Mouse (Mus musculus): ENCODE measurements around the gene Olfr1082. TPM values are rescaled to one million over a fixed set of nuclear protein-coding genes. Genes with fewer than 3 reads are reported as not detected.

The Olfr1082 gene
- not detected for polyA plus RNA-seq (2014; fragmentation: Illumina TruSeq; extraction: RNeasy Lipid Tissue Mini Kit (QIAGEN cat#74804); ENCODE audit: low read depth, low replicate concordance)

DNA sequence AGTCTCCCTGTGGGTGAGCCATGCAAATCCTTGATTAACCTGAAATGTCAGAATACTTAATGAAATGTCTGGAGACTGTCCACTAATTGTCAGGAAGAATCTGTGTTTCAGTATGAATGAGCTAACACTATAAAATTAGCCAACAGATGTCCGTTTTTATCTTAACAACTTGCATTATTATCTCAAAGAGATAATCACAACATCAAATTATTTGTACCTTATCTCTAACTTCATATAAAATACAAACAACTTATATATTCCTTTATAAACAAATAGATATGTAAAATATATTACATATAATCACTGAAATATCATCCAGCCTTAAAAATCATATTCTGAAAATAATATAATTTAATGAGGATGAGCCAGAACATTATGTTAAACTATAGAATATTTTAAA is at the start of gene Olfr1082:
Gene Olfr1082, minus strand, starts transcription at position 101 of the 400 bp plus-strand sequence.

DNA sequence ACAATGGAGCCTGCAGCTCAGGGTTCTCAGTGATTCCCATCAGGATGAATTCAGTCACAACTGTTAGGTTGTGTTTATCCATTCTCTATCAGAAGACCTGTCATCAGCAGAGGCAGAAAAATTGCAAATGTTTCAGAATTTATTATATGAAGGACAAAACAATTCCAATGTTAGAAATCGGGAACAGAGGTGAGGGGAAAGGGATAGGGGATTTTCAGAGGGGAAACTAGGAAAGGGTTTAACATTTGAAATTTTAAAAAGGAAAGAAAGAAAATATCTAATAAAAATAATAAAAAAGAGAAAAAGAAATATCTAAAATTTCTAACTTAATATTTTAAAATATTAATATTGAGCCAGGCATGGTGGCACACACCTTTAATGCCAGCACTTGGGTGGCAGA is 40.9 kb upstream of the Olfr1082 start, which contains the start of gene Olfr1084:
Gene Olfr1084, minus strand, starts transcription at position 101 of the 400 bp plus-strand sequence.

DNA sequence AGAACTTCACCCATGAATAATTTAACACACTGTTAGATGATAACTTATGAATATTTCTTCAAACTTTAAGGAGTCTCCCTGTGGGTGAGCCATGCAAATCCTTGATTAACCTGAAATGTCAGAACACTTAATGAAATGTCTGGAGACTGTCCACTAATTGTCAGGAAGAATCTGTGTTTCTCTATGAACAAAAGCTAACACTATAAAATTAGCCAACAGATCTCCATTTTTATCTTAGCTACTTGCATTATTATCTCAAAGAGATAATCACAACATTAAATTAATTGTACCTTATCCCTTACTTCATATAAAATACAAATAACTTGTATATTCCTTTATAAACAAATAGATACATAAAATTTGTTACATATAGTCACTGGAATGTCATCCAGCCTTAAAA is 40.6 kb downstream of the Olfr1082 start, which contains the start of gene Olfr1080:
Gene Olfr1080, minus strand, starts transcription at position 101 of the 400 bp plus-strand sequence.

Other genes starting within 250 kb of the Olfr1082 start
- gene Olfr1055, start 248.7 kb downstream of the Olfr1082 start, polyA plus RNA-seq (2014; fragmentation: Illumina TruSeq; extraction: RNeasy Lipid Tissue Mini Kit (QIAGEN cat#74804); ENCODE audit: low read depth, low replicate concordance) = not detected
- gene Olfr1056, start 236.5 kb downstream of the Olfr1082 start, polyA plus RNA-seq (2014; fragmentation: Illumina TruSeq; extraction: RNeasy Lipid Tissue Mini Kit (QIAGEN cat#74804); ENCODE audit: low read depth, low replicate concordance) = not detected
- not detected for gene Olfr1057, start 220.6 kb downstream of the Olfr1082 start, polyA plus RNA-seq (2014; fragmentation: Illumina TruSeq; extraction: RNeasy Lipid Tissue Mini Kit (QIAGEN cat#74804); ENCODE audit: low read depth, low replicate concordance)
- not detected for gene Olfr1058, start 210.4 kb downstream of the Olfr1082 start, polyA plus RNA-seq (2014; fragmentation: Illumina TruSeq; extraction: RNeasy Lipid Tissue Mini Kit (QIAGEN cat#74804); ENCODE audit: low read depth, low replicate concordance)
- not detected for gene Olfr1061, start 184.9 kb downstream of the Olfr1082 start, polyA plus RNA-seq (2014; fragmentation: Illumina TruSeq; extraction: RNeasy Lipid Tissue Mini Kit (QIAGEN cat#74804); ENCODE audit: low read depth, low replicate concordance)
- not detected for gene Olfr1062, start 172.2 kb downstream of the Olfr1082 start, polyA plus RNA-seq (2014; fragmentation: Illumina TruSeq; extraction: RNeasy Lipid Tissue Mini Kit (QIAGEN cat#74804); ENCODE audit: low read depth, low replicate concordance)
- gene Olfr1065, start 148.4 kb downstream of the Olfr1082 start, polyA plus RNA-seq (2014; fragmentation: Illumina TruSeq; extraction: RNeasy Lipid Tissue Mini Kit (QIAGEN cat#74804); ENCODE audit: low read depth, low replicate concordance) = not detected
- not detected for gene Olfr1066, start 142.7 kb downstream of the Olfr1082 start, polyA plus RNA-seq (2014; fragmentation: Illumina TruSeq; extraction: RNeasy Lipid Tissue Mini Kit (QIAGEN cat#74804); ENCODE audit: low read depth, low replicate concordance)
- gene Olfr228, start 111.6 kb downstream of the Olfr1082 start, polyA plus RNA-seq (2014; fragmentation: Illumina TruSeq; extraction: RNeasy Lipid Tissue Mini Kit (QIAGEN cat#74804); ENCODE audit: low read depth, low replicate concordance) = not detected
- not detected for gene Olfr1076, start 90.5 kb downstream of the Olfr1082 start, polyA plus RNA-seq (2014; fragmentation: Illumina TruSeq; extraction: RNeasy Lipid Tissue Mini Kit (QIAGEN cat#74804); ENCODE audit: low read depth, low replicate concordance)
- not detected for gene Olfr1079, start 56.5 kb downstream of the Olfr1082 start, polyA plus RNA-seq (2014; fragmentation: Illumina TruSeq; extraction: RNeasy Lipid Tissue Mini Kit (QIAGEN cat#74804); ENCODE audit: low read depth, low replicate concordance)
- not detected for gene Olfr1080, start 40.7 kb downstream of the Olfr1082 start, polyA plus RNA-seq (2014; fragmentation: Illumina TruSeq; extraction: RNeasy Lipid Tissue Mini Kit (QIAGEN cat#74804); ENCODE audit: low read depth, low replicate concordance)
- not detected for gene Olfr1084, start 40.8 kb upstream of the Olfr1082 start, polyA plus RNA-seq (2014; fragmentation: Illumina TruSeq; extraction: RNeasy Lipid Tissue Mini Kit (QIAGEN cat#74804); ENCODE audit: low read depth, low replicate concordance)
- not detected for gene Olfr1085, start 63.1 kb upstream of the Olfr1082 start, polyA plus RNA-seq (2014; fragmentation: Illumina TruSeq; extraction: RNeasy Lipid Tissue Mini Kit (QIAGEN cat#74804); ENCODE audit: low read depth, low replicate concordance)
- gene Olfr1086, start 81.1 kb upstream of the Olfr1082 start, polyA plus RNA-seq (2014; fragmentation: Illumina TruSeq; extraction: RNeasy Lipid Tissue Mini Kit (QIAGEN cat#74804); ENCODE audit: low read depth, low replicate concordance) = not detected
- gene Olfr1087, start 99.4 kb upstream of the Olfr1082 start, polyA plus RNA-seq (2014; fragmentation: Illumina TruSeq; extraction: RNeasy Lipid Tissue Mini Kit (QIAGEN cat#74804); ENCODE audit: low read depth, low replicate concordance) = not detected
- not detected for gene Olfr1089, start 134.7 kb upstream of the Olfr1082 start, polyA plus RNA-seq (2014; fragmentation: Illumina TruSeq; extraction: RNeasy Lipid Tissue Mini Kit (QIAGEN cat#74804); ENCODE audit: low read depth, low replicate concordance)
- not detected for gene Olfr1090, start 160.0 kb upstream of the Olfr1082 start, polyA plus RNA-seq (2014; fragmentation: Illumina TruSeq; extraction: RNeasy Lipid Tissue Mini Kit (QIAGEN cat#74804); ENCODE audit: low read depth, low replicate concordance)
- gene Olfr1093, start 183.5 kb upstream of the Olfr1082 start, polyA plus RNA-seq (2014; fragmentation: Illumina TruSeq; extraction: RNeasy Lipid Tissue Mini Kit (QIAGEN cat#74804); ENCODE audit: low read depth, low replicate concordance) = not detected
- not detected for gene Olfr141, start 211.1 kb upstream of the Olfr1082 start, polyA plus RNA-seq (2014; fragmentation: Illumina TruSeq; extraction: RNeasy Lipid Tissue Mini Kit (QIAGEN cat#74804); ENCODE audit: low read depth, low replicate concordance)
- not detected for gene Olfr1094, start 225.7 kb upstream of the Olfr1082 start, polyA plus RNA-seq (2014; fragmentation: Illumina TruSeq; extraction: RNeasy Lipid Tissue Mini Kit (QIAGEN cat#74804); ENCODE audit: low read depth, low replicate concordance)